Mouse (Mus musculus) bone marrow, adult 2 months (tissue): Measurements from ENCODE around the gene Kcnip4. TPM values are rescaled to one million over a fixed set of nuclear protein-coding genes. Genes with fewer than 3 reads are reported as not detected.

ENCODE experiments used
- H3K27ac ChIP-seq: fragments of 200-500 bp; 2 replicates; pipeline ENCODE4 v1.5.1; 2012; ENCODE audit warnings: low read depth, mild to moderate bottlenecking, control low read depth, inconsistent platforms, low read length; ENCODE audit not compliant: control insufficient read depth, poor library complexity, insufficient read depth
- H3K4me1 ChIP-seq: fragments of 200-500 bp; 2 replicates; pipeline ENCODE4 v1.6.1; 2011; ENCODE audit warnings: low read length; ENCODE audit not compliant: control insufficient read depth, insufficient read depth
- H3K4me3 ChIP-seq: fragments of 200-500 bp; replicated peaks from 2 replicates; pipeline ENCODE3; 2011; ENCODE audit warnings: mild to moderate bottlenecking, low read depth, low read length, control low read depth; ENCODE audit not compliant: control insufficient read depth
- CTCF ChIP-seq: fragments of 200-500 bp; IDR thresholded peaks from 2 replicates; pipeline ENCODE4 v1.5.1; 2011; ENCODE audit warnings: low read length, control low read depth; ENCODE audit not compliant: control insufficient read depth, insufficient read depth
- POLR2A ChIP-seq: fragments of 200-500 bp; IDR thresholded peaks from 2 replicates; pipeline ENCODE4 v1.6.1; 2011; ENCODE audit warnings: low read depth, mild to moderate bottlenecking, control low read depth, low read length, borderline replicate concordance; ENCODE audit not compliant: control insufficient read depth
- WGBS: fragments of 180-500 bp; shearing (Covaris S2); methylation state at CpG from one replicate; pipeline ENCODE4 v1.1.7; 2018; 5-methylcytosine and 5-hydroxymethylcytosine counted together
- polyA plus RNA-seq: library from polyadenylated mRNA; stranded (reverse); fragments of >200 nt; gene quantifications from 2 replicates; pipeline ENCODE4 v1.2.4, GENCODE M21; 2011; ENCODE audit warnings: low replicate concordance; ENCODE audit not compliant: missing spikeins, insufficient read depth, insufficient read length

Gene Kcnip4
- polyA plus RNA-seq, 1 experiment, result 1.5 TPM

DNA sequence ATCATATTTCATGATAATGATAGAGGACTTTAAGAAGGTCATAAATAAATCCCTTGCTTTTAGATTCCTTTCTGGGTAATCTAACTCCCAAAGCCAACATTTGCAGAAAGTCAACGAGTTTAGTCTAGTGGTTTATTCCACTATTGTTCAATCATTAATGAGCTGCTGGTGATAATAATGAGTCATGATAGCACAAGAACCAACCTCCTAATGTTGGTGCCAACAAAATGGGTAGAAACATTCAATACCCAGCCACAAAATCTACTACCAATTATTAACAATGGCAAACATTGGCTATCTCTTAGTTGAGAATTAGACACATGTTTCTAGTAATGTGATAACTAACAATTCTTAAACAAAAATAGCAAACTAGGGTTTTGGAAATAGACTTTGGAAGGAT, 180.1 kb downstream of the Kcnip4 start:
- TF ChIP-seq CTCF (no peak), POLR2A (no peak)
- Histone ChIP-seq H3K4me1 (no peaks in the 10 kb centered on the region), H3K4me3 (no peak overlapping the region), H3K27ac (no peak overlapping the region)
- WGBS, result 64% methylated on average over 1 of the region's 1 CpGs

DNA sequence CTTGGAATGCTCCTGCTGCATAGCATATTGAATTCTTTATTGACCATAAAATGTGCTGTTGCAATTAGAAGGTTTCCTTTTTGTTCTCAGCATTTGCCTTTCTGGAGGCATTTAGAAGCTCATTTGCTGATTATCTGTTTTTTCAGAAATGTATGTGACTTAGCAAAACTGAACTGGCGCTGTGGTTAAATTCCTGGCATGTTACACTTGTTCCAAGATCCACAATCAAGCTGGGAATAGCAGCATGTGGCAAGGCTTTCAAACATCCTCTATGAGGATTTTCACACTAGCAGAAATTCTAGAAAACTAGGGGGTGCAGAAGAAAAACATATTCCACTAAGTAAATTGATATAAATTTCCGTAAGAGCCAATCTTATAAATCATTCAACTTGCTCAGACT, 187.5 kb downstream of the Kcnip4 start:
- Histone ChIP-seq H3K27ac (no peak overlapping the region), H3K4me3 (no peak overlapping the region), H3K4me1 (no peaks in the 10 kb centered on the region)
- TF ChIP-seq POLR2A, result no peak
- no peak for TF ChIP-seq CTCF
- WGBS, result 78% methylated on average over 2 of the region's 2 CpGs

DNA sequence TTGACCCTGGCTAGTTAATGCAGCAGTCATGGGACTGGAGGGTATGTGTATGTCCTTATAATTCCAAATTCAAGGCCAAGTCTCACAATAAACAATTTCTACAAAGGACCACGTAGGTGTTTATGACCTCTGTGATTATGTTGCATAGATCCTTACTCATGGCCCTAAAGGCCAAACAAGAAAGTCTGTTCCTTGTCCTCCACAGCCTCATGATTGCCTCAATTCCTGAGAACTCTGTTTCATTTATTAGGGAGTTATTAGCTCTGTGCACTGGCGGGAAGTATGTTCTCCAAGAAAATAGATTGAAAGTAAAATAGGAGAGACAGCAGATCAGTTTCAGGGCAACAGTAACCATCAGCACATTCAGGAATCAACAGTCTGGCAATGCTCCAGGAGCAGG, 191.6 kb downstream of the Kcnip4 start:
- no peak overlapping the region for H3K27ac ChIP-seq
- WGBS, result 61% methylated on average over 2 of the region's 2 CpGs
- no peaks in the 10 kb centered on the region for H3K4me1 ChIP-seq
- H3K4me3 ChIP-seq, result no peak overlapping the region
- TF ChIP-seq POLR2A (no peak), CTCF (no peak)

DNA sequence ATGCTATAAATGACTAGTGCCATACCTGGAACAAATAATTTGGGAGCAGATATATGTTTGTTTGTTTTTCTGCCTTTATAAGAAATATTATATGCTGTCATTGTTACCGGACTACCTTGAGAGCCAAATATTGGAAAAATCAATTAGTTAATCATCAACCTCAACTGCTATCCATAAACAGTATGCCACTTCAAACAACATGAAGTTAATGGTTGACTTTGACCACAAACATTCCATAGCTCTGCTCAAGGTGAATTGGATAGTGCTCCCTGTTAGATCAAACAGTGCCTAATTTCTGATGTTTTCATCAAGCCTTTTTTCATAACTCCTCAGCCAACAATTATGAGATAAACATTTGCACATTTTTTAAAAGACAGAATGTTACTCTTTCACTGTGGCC, 195.7 kb downstream of the Kcnip4 start:
- Histone ChIP-seq H3K4me3 (no peak overlapping the region), H3K4me1 (no peaks in the 10 kb centered on the region), H3K27ac (no peak overlapping the region)
- TF ChIP-seq CTCF, result no peak
- no peak for TF ChIP-seq POLR2A
- WGBS, result 79% methylated on average over 1 of the region's 1 CpGs

DNA sequence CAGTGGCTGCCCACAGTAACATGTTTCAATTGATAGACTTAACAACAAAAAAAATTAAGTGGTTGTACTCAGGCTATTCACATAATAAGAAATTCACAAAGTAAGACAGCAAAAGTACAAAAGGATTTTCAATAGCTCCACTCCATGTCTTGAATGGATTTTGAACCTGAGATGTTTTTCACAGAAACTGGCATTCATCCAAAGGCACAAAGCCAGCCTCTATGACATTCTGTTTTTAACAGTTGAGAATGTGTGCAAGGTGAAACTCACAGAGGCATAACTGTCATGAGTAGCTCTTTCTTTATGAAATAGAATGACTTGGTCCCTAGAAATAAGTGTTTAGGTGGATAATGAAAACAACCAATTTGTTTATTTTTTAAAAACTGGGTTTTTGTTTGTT, 206.0 kb downstream of the Kcnip4 start:
- no peak overlapping the region for H3K27ac ChIP-seq
- no peak overlapping the region for H3K4me3 ChIP-seq
- H3K4me1 ChIP-seq, result no peaks in the 10 kb centered on the region
- TF ChIP-seq CTCF (no peak), POLR2A (no peak)

DNA sequence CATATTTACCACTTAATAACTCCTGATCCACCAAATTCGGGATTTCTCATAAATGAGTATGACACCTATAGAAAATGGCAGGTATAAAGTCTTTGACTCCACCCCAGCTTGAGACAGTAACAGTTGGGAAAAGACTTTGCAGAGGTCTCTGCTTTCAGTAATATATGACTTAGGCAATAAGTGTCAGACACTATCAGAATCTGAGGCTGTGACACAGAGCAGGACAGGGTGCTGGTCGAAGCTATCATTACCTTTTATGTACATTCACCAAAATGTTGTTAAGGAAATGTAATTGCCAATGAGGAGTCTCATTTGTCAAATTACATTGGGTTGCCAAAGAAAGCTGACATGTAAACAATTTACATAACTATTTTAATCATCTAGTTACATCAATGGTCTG, 206.8 kb downstream of the Kcnip4 start:
- Histone ChIP-seq H3K4me3 (no peak overlapping the region), H3K4me1 (no peaks in the 10 kb centered on the region), H3K27ac (no peak overlapping the region)
- 69% methylated on average over 2 of the region's 2 CpGs for WGBS
- TF ChIP-seq POLR2A, result no peak
- no peak for TF ChIP-seq CTCF

DNA sequence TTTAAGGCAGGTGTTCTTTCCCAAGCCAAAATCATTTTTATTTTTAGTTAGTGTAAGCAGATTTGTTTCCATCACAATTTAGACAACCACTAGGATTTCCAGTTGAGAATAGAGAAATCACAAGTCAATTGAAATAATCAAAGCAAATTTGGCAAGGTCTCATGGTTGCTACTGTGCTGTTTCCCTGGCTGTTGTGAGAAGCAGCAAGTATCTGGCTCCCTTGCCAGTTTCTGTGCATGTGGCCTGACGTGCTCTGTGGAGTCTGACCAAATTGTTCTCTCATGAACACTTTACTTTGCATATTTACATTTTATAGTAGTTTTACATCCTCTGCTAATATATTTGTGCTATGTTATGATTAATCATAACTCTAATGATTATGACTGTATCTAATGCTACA, 217.9 kb downstream of the Kcnip4 start:
- Histone ChIP-seq H3K4me3 (no peak overlapping the region), H3K27ac (no peak overlapping the region), H3K4me1 (no peaks in the 10 kb centered on the region)
- WGBS, result 62% methylated on average over 1 of the region's 1 CpGs
- no peak for TF ChIP-seq CTCF
- TF ChIP-seq POLR2A, result no peak

DNA sequence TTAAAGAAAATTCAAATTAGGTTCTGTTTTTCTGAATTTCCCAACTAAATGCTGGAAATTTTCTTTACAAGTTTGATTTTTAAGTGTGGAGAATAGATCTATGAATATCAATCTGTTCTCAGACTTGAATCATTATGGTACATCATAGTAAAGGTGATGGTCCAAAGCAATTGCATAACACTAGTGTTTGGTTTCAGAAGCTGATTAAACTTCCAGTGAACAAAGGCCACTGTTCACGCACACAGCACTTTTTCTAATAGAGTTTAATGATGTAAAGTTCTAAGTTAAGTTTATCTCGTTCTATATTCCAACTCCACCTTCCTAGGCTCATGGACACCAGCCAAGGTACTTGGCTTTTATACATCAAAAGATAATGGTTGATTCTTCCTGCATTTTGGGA, 219.4 kb downstream of the Kcnip4 start:
- no peak for TF ChIP-seq CTCF
- no peak for TF ChIP-seq POLR2A
- H3K27ac ChIP-seq, result no peak overlapping the region
- H3K4me1 ChIP-seq, result no peaks in the 10 kb centered on the region
- 60% methylated on average over 2 of the region's 2 CpGs for WGBS
- H3K4me3 ChIP-seq, result no peak overlapping the region

DNA sequence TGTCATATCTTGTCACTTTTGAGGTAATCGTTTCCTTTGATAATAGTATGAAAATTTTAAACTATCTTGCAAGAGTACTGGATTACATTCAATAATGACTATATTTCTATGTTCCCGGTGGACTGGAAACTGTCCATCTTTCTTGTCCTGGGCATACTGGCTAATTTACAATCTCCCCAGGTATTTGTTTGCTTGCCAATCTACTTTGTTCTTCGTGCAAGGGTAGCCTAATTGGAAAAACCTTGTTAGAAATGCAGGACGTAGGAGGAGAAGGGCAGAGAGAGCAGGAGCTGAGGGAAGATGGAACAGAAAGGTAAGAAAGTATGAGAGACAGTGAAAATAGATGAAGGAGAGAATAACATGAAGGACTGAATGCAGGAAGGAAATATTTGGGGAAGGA, 226.1 kb downstream of the Kcnip4 start:
- 68% methylated on average over 4 of the region's 4 CpGs for WGBS
- Histone ChIP-seq H3K4me1 (no peaks in the 10 kb centered on the region), H3K4me3 (no peak overlapping the region), H3K27ac (no peak overlapping the region)
- TF ChIP-seq POLR2A, result no peak
- TF ChIP-seq CTCF, result no peak
